ENCODE assay signal across 12 mouse cellular contexts in genomic region chr9:107278126-107278525, GRCm38 (mm10). TPM values are rescaled to one million over a fixed set of nuclear protein-coding genes. Genes with fewer than 3 reads are reported as not detected.
DNase-seq lines count a peak whose midpoint lies in the region; ATAC-seq and TF ChIP-seq lines count a peak whose summit lies in the region.
"Had no signal": no experiment of that assay in that cellular context is flagged by ENCODE, and none has a peak within 500 bp of the region (broad histone marks: within the 10 kb centered on the region; RNA-seq: fewer than 3 reads in every experiment).

No protein-coding gene starts in this region.

- peak overlapping the region; percentile 82 for H3K27ac ChIP-seq in ES-E14 (ENCODE audit: insufficient read depth, low read depth, low read length, poor library complexity, severe bottlenecking)

- ATAC-seq in frontal cortex, adult (ENCODE audit: low TSS enrichment) = peak; percentile 87

- no peak overlapping the region for H3K4me3 ChIP-seq in ES-E14 (ENCODE audit: insufficient read depth in 1 of 2, low read depth in 1 of 2, low read length in 2 of 2, poor library complexity in 1 of 2, severe bottlenecking in 1 of 2)
- H3K4me3 ChIP-seq: kidney, embryonic 15.5 days had no signal

- no peak for DNase-seq in frontal cortex, postnatal 10 days (ENCODE audit: low spot score in 2 of 2)
- peak; percentile 35 for DNase-seq in left cerebral cortex, postnatal 4 days
- DNase-seq in left cerebral cortex, adult 8-10 months (ENCODE audit: low spot score in 2 of 2) = no peak
- no peak for DNase-seq in ES-E14 (ENCODE audit: low read depth, low spot score)
- peak; percentile 54 to 56 for DNase-seq in cerebellum, postnatal 25 days
- no peak for DNase-seq in retina, postnatal 1 day
- DNase-seq in lung, postnatal 10 days = no peak
- DNase-seq: layer of hippocampus, adult 9-11 months; spleen, adult 18-20 months had no signal

- no peaks in the 10 kb centered on the region for H3K9me3 ChIP-seq in ES-E14 (ENCODE audit: control insufficient read depth, insufficient read depth, low read depth, low read length)
- H3K9me3 ChIP-seq: kidney, embryonic 15.5 days had no signal

- in situ Hi-C loops in ES-E14 (cut with MboI; ENCODE audit: low sequenced_read_pairs in 2 of 2, unreplicated experiment in 2 of 2) = no loop called here

- H3K4me1 ChIP-seq in ES-E14 (ENCODE audit: control insufficient read depth in 2 of 2, insufficient read depth in 2 of 2, low read length in 2 of 2, poor library complexity in 1 of 2) = peaks cover 7 to 33% of the 10 kb centered on the region in 2 experiments; a peak in 3 of 4 replicates

- peak overlapping the region; percentile 11; the same call in 1 of the 2 replicates for H3K9ac ChIP-seq in ES-E14 (ENCODE audit: insufficient read depth, low read depth, low read length, poor library complexity, severe bottlenecking)
- H3K9ac ChIP-seq: kidney, embryonic 15.5 days had no signal

- intact Hi-C loops in left cerebral cortex, postnatal 4 days (cut with DNase I) = loop anchor here (5.0 kb wide), 1 partner anchor 376 kb away; no protein-coding TSS in a partner anchor

- H3K36me3 ChIP-seq in ES-E14 (ENCODE audit: control insufficient read depth, insufficient read depth, low read length, poor library complexity, severe bottlenecking) = peaks cover 7% of the 10 kb centered on the region; the same call in 1 of the 2 replicates
- H3K36me3 ChIP-seq: kidney, embryonic 15.5 days had no signal

TF ChIP-seq in ES-E14, 5 proteins besides CTCF, POLR2A, EP300 and RAD21:
- no peak for TF ChIP-seq MAFK (IDR thresholded peaks at IDR 0.05; ENCODE audit: insufficient read depth, low read depth, low read length)
- no peak for TF ChIP-seq CHD2 (IDR thresholded peaks at IDR 0.05; ENCODE audit: low read depth, low read length)

RNA-seq across cellular contexts. Expression of gene Mapkapk3, which starts 11.6 kb away (rescaled TPM):
- 1 to 10 TPM; 3.3 to 4.8 TPM for total RNA-seq in left cerebral cortex, postnatal 4 days (2021)
- total RNA-seq in left cerebral cortex, adult 8-10 months (2022) = 1 to 10 TPM; 2.4 to 3.9 (median 3.2) TPM
- 25.7 and 49.1 TPM in 2 replicates for total RNA-seq in ES-E14 (2012; rRNA removed)

RNA-seq across cellular contexts. Expression of gene Cish, which starts 17.7 kb away (rescaled TPM):
- total RNA-seq in left cerebral cortex, postnatal 4 days (2021) = 10 to 100 TPM; 16.4 to 17.5 TPM
- 10 to 100 TPM in 1 of 4 experiments, 1 to 10 TPM in 3; 7.2 to 12.2 (median 9.2) TPM for total RNA-seq in left cerebral cortex, adult 8-10 months (2022)
- 1.5 and 2.5 TPM in 2 replicates for total RNA-seq in ES-E14 (2012; rRNA removed)

RNA-seq across cellular contexts. Expression of gene Dock3, which starts 46.4 kb away (rescaled TPM):
- total RNA-seq in left cerebral cortex, postnatal 4 days (2021) = 100 to 1,000 TPM; 159 to 181 TPM
- total RNA-seq in left cerebral cortex, adult 8-10 months (2022) = 100 to 1,000 TPM; 191 to 234 (median 223) TPM
- total RNA-seq in ES-E14 (2012; rRNA removed) = 3.3 TPM in 2 replicates
- total RNA-seq: neutrophil, adult 5-6 weeks had no signal

Comparison
In these comparisons a context has a peak if more than half of its experiments do, and no peak if none do; other contexts are left out.
1. DNase-seq: peak in left cerebral cortex, postnatal 4 days (single experiment) and cerebellum, postnatal 25 days (2 of 2); none in frontal cortex, postnatal 10 days (0 of 2), left cerebral cortex, adult 8-10 months (0 of 2), ES-E14 (single experiment), retina, postnatal 1 day (single experiment) and lung, postnatal 10 days (single experiment).
2. RNA of gene Dock3, which starts 46.4 kb away (total RNA-seq): 191 to 234 TPM in left cerebral cortex, adult 8-10 months and 159 to 181 TPM in left cerebral cortex, postnatal 4 days; 3.3 TPM in ES-E14; every median in the first group is over 10 times any median in the second.